Mouse (Mus musculus) intestine, embryonic 16.5 days (tissue): Measurements from ENCODE around the gene Kifc5b. TPM values are rescaled to one million over a fixed set of nuclear protein-coding genes. Genes with fewer than 3 reads are reported as not detected.

Source experiments
- ATAC-seq: fragments of 200-750 bp; cut with Nextera tagmentation; 2 replicates; pipeline ENCODE4 v1.8.0; 2017; ENCODE audit warnings: moderate TSS enrichment, moderate library complexity
- H3K27ac ChIP-seq: fragments of 300-500 bp; sonication (generic); 2 replicates; pipeline ENCODE4 v1.5.1; 2014; ENCODE audit warnings: mild to moderate bottlenecking, low read length
- H3K27me3 ChIP-seq: fragments of 300-500 bp; sonication (generic); replicated peaks from 2 replicates; pipeline ENCODE4 v1.6.1; 2014; ENCODE audit warnings: low read length, control low read depth, mixed read lengths; ENCODE audit not compliant: control insufficient read depth, insufficient read depth
- H3K36me3 ChIP-seq: fragments of 300-500 bp; sonication (generic); 2 replicates; pipeline ENCODE4 v1.6.1; 2014; ENCODE audit warnings: low read length, control low read depth; ENCODE audit not compliant: control insufficient read depth, insufficient read depth
- H3K4me1 ChIP-seq: fragments of 300-500 bp; sonication (generic); 2 replicates; pipeline ENCODE4 v1.6.1; 2014; ENCODE audit warnings: low read length, control low read depth, mixed read lengths; ENCODE audit not compliant: control insufficient read depth, insufficient read depth
- H3K4me2 ChIP-seq: fragments of 300-500 bp; sonication (generic); 2 replicates; pipeline ENCODE4 v1.6.1; 2014; ENCODE audit warnings: low read depth, low read length, control low read depth
- H3K4me3 ChIP-seq: fragments of 300-500 bp; sonication (generic); 2 replicates; pipeline ENCODE4 v1.5.1; 2014; ENCODE audit warnings: mild to moderate bottlenecking, low read length
- H3K9ac ChIP-seq: fragments of 300-500 bp; sonication (generic); 2 replicates; pipeline ENCODE4 v1.6.1; 2014; ENCODE audit warnings: low read depth, low read length
- H3K9me3 ChIP-seq: fragments of 300-500 bp; sonication (generic); 2 replicates; pipeline ENCODE4 v1.6.1; 2016; ENCODE audit warnings: low read length, control low read depth; ENCODE audit not compliant: control insufficient read depth
- WGBS: fragments of 180-500 bp; shearing (Covaris S2); extraction: QIAGEN DNeasy Blood & Tissue Kit; methylation state at CpG from one replicate; pipeline ENCODE4 v1.1.7; 2014; 5-methylcytosine and 5-hydroxymethylcytosine counted together
- polyA plus RNA-seq: library from polyadenylated mRNA; unstranded; fragments of >200 nt; fragmentation: Nextera tagmentation; extraction: Ambion mirVana; gene quantifications from 2 replicates; pipeline ENCODE4 v1.2.1, GENCODE M21; 2015

Kifc5b gene
- 5.3 and 6.5 TPM in 2 replicates for polyA plus RNA-seq

DNA sequence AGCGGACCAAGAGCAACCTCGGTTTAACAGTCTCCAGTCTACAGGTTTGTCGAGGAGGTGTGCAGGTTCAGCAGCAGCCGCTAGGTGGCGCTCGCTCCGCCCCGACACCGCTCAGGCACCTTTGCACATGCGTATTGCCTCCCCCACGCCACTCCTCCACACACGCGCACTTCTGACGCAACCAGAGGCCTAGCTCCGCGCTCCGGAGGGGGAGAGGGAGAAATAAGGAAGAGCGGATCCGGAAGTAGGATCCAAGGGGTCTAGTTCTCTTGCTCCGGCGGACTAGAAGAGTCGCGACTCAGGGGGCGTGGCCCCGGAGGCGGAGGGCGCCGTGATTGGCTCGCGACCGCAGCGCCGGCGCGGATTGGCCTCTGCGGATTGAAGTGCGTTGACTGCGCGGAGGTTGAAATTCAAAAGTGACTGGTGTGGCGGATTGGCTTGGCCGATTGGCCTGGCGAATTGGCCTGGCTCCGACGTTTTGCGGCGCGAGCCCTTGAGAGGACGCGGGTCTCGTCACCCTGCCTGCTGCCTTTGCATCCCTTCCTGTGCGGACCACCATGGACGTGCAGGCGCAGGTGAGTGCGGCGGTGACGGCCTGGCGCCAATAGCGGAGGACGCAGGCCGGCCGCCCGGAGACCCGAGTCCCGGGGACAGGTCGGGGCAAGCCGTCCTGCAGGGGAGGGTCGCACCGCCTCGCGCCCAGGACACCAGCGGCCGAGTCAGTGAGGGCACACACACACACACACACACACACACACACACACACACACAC, at the start of gene Kifc5b:
Kifc5b (plus strand) TSS at position 381 of the 772 bp plus-strand sequence.
- under 1% methylated on average over 66 of the region's 72 CpGs for WGBS
- peak; percentile 98 for ATAC-seq
- Histone ChIP-seq H3K27ac (peak within 1 kb of the TSS; percentile 68), H3K36me3 (peaks cover 2% of the 10 kb centered on the region; the same call in 1 of the 2 replicates), H3K27me3 (no peaks in the 10 kb centered on the region), H3K9me3 (no peaks in the 10 kb centered on the region), H3K4me1 (no peaks in the 10 kb centered on the region; the same call in 1 of the 2 replicates), H3K4me2 (peak within 1 kb of the TSS; percentile 54), H3K4me3 (peak within 1 kb of the TSS; percentile 73), H3K9ac (peak within 1 kb of the TSS; percentile 76)

DNA sequence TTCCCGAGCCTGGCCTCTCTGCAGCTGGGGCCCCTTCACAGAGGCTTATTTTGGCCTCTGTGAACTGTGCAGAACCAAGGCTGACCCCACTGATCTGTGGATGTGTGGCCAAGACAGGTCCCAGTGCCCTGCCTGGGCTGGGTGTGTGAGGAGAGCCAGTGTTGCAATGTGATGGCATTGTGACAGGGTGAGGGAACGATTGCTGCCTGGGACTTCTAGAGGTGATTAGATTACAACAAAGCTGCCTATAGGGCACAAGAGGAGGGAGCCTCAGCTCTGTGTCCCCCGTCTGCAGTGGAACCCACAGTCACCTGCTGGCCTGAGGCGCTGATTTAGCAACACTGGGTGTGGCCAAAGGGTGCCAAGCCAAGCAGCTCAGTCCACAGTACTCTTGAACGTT, 48.1 kb upstream of the Kifc5b start:
- ATAC-seq: peak; percentile 90
- Histone ChIP-seq H3K27ac (no peak overlapping the region), H3K27me3 (no peaks in the 10 kb centered on the region), H3K4me1 (no peaks in the 10 kb centered on the region), H3K4me3 (no peak overlapping the region), H3K9me3 (no peaks in the 10 kb centered on the region), H3K36me3 (no peaks in the 10 kb centered on the region), H3K9ac (no peak overlapping the region), H3K4me2 (no peak overlapping the region)
- WGBS: 29% methylated on average over 5 of the region's 5 CpGs

DNA sequence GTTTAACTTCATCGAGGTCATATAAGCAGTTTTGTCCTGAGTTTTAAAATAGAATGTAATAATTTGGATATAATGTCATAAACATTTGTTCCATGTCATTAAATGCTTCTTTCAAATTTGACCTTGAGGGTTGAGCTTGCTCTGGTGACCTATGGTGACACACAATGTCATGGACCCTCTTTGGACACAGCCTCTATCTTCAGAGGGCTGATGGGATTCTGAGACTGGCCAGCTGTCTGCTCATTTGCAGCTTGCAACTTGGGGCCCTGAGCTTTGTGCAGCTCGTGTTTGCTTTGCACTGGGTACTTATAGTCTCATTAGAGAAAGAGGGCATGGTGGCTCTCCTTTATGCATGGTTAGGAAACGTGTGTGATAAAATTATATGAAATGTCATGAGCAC, 44.0 kb upstream of the Kifc5b start:
- Histone ChIP-seq H3K9me3 (no peaks in the 10 kb centered on the region), H3K4me1 (no peaks in the 10 kb centered on the region), H3K27ac (no peak overlapping the region), H3K27me3 (no peaks in the 10 kb centered on the region), H3K36me3 (no peaks in the 10 kb centered on the region), H3K4me2 (no peak overlapping the region), H3K4me3 (no peak overlapping the region), H3K9ac (no peak overlapping the region)
- WGBS: 64% methylated on average over 3 of the region's 3 CpGs
- ATAC-seq: no peak

DNA sequence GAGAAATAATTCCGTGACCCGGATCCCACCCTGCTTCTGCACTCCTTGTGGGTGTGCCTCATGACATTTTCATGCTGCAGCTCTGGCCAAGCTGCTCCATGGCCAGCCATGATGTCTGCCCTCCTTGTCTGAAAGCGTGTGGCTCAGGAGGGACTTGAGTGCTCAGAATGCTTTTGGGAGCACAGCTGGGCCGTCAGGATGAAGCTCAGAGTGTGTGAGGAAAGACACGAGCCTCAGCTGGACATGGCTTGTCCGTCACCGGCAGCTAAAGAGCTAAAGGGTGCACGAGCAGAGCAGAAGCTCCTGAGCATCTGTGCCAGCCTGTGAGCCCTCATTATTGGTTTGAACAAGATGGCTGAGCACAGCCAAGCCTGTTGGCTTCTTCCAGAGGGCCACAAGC, 43.4 kb upstream of the Kifc5b start:
- no peaks in the 10 kb centered on the region for H3K27me3 ChIP-seq
- H3K4me2 ChIP-seq: no peak overlapping the region
- no peak overlapping the region for H3K27ac ChIP-seq
- no peaks in the 10 kb centered on the region for H3K4me1 ChIP-seq
- no peak for ATAC-seq
- no peak overlapping the region for H3K9ac ChIP-seq
- no peaks in the 10 kb centered on the region for H3K9me3 ChIP-seq
- WGBS: 75% methylated on average over 8 of the region's 8 CpGs
- H3K36me3 ChIP-seq: no peaks in the 10 kb centered on the region
- H3K4me3 ChIP-seq: no peak overlapping the region

DNA sequence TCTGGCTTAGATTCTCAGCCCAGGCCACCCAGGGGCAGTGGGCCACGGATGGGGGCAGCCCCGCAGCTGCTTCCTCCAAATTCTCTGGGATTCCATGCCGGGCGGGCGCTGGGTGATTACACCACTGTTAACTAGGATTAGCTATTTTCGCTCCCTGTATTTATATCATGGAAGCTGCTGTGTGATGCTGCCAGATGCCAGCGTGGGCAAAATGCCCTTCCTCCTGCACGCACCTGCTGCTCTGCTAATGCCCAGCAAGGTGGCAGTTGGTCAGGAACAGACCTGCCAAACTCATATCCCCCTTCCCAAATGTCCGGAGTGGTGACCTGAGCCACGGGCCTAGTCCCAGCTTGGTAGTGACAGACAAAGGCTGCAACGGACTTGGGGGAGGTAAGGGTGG, 42.3 kb upstream of the Kifc5b start:
- WGBS: 80% methylated on average over 11 of the region's 11 CpGs
- H3K4me3 ChIP-seq: no peak overlapping the region
- no peak overlapping the region for H3K4me2 ChIP-seq
- no peaks in the 10 kb centered on the region for H3K27me3 ChIP-seq
- H3K4me1 ChIP-seq: no peaks in the 10 kb centered on the region
- no peak for ATAC-seq
- H3K9me3 ChIP-seq: no peaks in the 10 kb centered on the region
- no peak overlapping the region for H3K9ac ChIP-seq
- no peaks in the 10 kb centered on the region for H3K36me3 ChIP-seq
- H3K27ac ChIP-seq: no peak overlapping the region

DNA sequence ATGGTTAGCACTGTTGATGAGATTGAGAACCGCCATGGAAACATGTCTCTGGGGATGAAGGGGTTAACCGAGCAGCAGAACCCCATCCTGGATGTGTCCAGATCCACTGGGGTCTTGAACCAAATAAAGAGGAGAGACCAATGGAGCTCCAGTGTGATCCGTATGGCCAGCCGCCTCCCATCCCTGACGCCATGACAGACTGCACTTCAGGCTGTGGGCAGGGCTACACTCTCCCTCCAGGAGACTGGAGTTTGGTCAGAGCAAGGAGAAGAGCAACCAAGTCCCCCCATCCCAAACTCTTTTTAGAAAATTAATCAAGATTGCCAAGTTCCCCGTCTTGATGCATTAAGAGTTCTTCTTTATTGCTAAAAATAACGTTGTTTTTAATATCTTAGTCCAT, 39.0 kb upstream of the Kifc5b start:
- Histone ChIP-seq H3K9ac (no peak overlapping the region), H3K4me2 (no peak overlapping the region), H3K27ac (no peak overlapping the region), H3K27me3 (no peaks in the 10 kb centered on the region), H3K4me1 (no peaks in the 10 kb centered on the region), H3K36me3 (no peaks in the 10 kb centered on the region), H3K9me3 (no peaks in the 10 kb centered on the region), H3K4me3 (no peak overlapping the region)
- 74% methylated on average over 7 of the region's 7 CpGs for WGBS
- ATAC-seq: no peak

DNA sequence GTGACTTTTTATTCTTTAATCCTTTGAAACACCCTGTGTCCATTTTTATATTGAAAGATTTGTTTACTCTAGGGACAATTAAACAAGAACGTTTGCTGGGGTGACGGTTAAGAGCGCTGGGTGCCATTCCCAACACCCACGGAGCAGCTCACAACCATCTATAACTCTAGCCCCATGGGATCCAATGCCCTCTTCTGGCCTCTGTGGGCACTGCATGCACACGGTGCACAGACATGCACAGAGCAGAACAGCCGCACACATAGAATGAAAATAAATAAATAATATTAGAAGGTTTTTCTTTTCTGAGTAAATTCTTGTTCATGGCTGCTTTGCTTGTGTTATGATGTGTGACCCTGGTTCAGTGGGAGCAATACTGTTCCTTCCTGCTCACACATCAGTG, 37.7 kb upstream of the Kifc5b start:
- H3K27me3 ChIP-seq: no peaks in the 10 kb centered on the region
- 91% methylated on average over 6 of the region's 6 CpGs for WGBS
- no peak for ATAC-seq

DNA sequence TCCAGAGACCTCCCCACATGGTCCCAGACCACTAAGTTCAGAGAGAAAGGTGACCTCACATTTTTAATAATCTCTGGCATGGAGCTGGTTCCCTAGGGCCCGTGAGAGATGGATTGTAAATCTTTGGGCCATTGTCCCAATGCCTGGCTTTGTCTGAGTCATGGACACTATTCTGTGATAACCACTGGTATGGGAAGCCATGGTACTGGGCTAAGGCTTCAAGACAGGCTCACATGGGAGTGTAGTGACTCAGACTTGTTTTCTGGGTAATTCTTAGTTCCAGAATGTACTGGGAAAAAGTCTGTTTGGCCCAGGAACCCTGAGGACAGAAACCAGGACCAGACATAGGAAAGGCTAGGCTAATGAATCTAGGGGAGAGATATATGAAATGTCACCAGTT, 34.2 kb upstream of the Kifc5b start:
- H3K9me3 ChIP-seq: no peaks in the 10 kb centered on the region
- H3K4me1 ChIP-seq: peaks cover 14% of the 10 kb centered on the region
- no peak for ATAC-seq
- no peak overlapping the region for H3K27ac ChIP-seq
- WGBS: 68% methylated on average over 1 of the region's 1 CpGs
- H3K4me3 ChIP-seq: no peak overlapping the region
- H3K27me3 ChIP-seq: no peaks in the 10 kb centered on the region
- H3K36me3 ChIP-seq: no peaks in the 10 kb centered on the region
- H3K9ac ChIP-seq: no peak overlapping the region
- H3K4me2 ChIP-seq: no peak overlapping the region

More for the DNA sequence above, 37.7 kb upstream of the Kifc5b start:
- no peak overlapping the region for H3K4me3 ChIP-seq
- H3K4me2 ChIP-seq: no peak overlapping the region
- H3K9me3 ChIP-seq: no peaks in the 10 kb centered on the region
- no peaks in the 10 kb centered on the region for H3K36me3 ChIP-seq
- peaks cover 4% of the 10 kb centered on the region for H3K4me1 ChIP-seq
- no peak overlapping the region for H3K9ac ChIP-seq
- no peak overlapping the region for H3K27ac ChIP-seq

DNA sequence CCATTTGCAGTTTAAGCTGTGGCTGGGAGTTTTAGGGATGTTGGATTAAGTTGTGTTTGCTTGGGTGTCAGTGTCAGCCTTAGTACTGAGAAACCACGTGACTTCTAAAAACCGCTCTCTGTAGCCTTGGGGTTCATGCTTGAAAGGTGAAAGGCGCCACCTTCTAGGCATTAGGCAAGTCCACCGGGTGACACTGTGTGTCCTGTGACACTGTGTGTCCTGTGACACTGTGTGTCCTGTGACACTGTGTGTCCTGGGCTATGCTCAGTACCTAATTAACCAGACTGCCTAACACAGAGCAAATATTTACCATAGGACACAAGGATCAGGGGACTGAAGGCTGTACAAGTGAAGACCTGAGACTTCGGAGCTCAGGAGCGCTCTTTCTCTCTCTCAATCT, 33.3 kb upstream of the Kifc5b start:
- no peak overlapping the region for H3K4me2 ChIP-seq
- WGBS: 75% methylated on average over 6 of the region's 6 CpGs
- no peaks in the 10 kb centered on the region for H3K9me3 ChIP-seq
- no peaks in the 10 kb centered on the region for H3K27me3 ChIP-seq
- no peak overlapping the region for H3K4me3 ChIP-seq
- H3K9ac ChIP-seq: no peak overlapping the region
- H3K27ac ChIP-seq: no peak overlapping the region
- ATAC-seq: no peak
- peaks cover 14% of the 10 kb centered on the region for H3K4me1 ChIP-seq
- H3K36me3 ChIP-seq: no peaks in the 10 kb centered on the region
